Mouse (Mus musculus): ENCODE data around the gene Rbm42.

DNA sequence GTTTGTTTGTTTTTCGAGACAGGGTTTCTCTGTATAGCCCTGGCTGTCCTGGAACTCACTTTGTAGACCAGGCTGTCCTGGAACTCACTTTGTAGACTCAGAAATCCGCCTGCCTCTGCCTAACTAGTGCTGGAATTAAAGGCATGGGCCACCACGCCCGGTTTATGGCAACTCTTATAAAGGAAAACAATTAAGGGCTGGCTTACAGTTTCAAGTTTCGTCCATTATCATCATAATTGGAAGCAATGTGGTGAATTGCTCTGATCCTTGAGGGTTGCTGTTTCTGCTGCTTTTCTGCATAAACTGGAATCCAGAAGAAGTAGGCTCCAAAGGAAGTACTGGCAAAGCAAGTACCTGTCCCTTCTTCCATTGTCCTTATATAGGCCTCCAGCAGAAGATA is 23.5 kb downstream of the Rbm42 start:
- TF ChIP-seq TAL1 (IDR thresholded peaks at IDR 0.05; ENCODE audit: low read length): no peak
- TF ChIP-seq GATA1 (IDR thresholded peaks at IDR 0.05; ENCODE audit: low read length): no peak
